Mouse (Mus musculus) retina, embryonic 14.5 days (tissue): ENCODE data around the gene Acot6.
A peak's percentile ranks its signal among the peaks of the same experiment; 100 is the strongest.
"Not testable (repeated sequence)": the region's sequence is repeated elsewhere in the genome, so short reads cannot be mapped to it uniquely, and the experiment has no call there.

ENCODE experiments used
- DNase-seq: peaks from one replicate; pipeline ENCODE4 v3.0.0-alpha.2; 2015; ENCODE audit warnings: low spot score

The Acot6 gene

DNA sequence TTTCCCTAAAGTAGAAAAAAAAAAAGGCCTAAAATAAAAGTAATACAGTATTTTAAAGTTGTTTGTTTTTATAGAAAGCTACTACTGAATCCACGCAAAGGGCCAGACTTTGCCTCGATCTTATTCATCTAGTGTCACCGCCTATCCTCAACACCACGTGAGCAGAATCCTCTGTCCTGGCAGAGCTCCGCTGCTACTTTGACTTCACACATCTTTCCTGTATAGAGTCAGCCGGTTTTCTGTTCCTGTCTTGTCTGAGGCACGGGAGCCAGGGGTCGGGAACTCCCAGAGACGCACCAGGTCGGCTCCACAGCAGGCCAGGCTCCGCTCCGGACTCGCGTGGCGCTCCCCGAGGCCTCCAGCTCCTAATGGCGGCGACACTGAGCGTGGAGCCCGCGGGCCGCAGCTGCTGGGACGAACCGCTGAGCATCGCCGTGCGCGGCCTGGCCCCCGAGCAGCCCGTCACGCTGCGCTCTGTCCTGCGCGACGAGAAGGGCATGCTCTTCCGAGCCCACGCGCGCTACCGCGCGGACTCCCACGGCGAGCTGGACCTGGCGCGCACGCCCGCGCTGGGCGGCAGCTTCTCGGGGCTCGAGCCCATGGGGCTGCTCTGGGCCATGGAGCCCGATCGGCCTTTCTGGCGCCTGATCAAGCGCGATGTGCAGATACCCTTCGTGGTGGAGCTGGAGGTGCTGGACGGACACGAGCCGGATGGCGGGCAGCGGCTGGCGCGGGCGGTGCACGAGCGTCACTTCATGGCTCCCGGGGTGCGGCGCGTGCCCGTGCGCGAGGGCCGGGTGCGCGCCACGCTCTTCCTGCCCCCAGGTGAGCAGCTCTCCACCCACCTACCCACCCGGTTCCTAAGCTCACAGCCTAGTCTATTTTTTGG is at the start of gene Acot6:
Gene Acot6, plus strand, starts transcription at position 51 of the 889 bp plus-strand sequence.
- DNase-seq = peak; percentile 62

- not testable (repeated sequence) for DNase-seq
Observed at GRCm38 (mm10) chr12:84050744-84051143, 49.7 kb upstream of the Acot6 start.

DNA sequence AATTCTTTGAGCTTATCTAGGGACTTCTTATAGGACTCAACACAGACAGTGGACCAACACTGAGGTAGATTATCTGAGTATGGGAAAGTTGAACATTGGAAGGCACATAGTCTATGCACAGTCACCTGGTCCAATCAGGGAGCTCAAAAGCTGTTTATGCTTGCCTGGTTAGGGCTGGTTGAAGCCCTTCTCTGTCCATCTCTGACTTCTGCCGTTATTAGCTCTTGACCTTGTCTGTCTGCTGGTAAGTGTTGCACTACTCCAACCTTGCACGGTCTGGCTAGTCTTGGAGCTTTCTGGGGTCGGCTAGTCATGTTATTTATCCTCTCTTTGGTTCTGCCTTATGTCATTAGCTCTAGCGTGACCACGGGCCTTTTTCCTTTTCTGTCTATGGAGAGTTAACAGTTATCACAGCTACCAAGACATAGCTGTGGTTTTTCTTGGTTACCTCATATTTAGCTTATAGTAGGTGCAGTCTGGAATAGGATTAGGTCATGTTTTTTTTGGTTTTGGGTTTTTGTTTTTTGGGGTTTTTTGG is 48.4 kb upstream of the Acot6 start, which contains the start of gene Acot3:
Gene Acot3, plus strand, starts transcription at position 208 of the 538 bp plus-strand sequence.
- DNase-seq = no peak

DNA sequence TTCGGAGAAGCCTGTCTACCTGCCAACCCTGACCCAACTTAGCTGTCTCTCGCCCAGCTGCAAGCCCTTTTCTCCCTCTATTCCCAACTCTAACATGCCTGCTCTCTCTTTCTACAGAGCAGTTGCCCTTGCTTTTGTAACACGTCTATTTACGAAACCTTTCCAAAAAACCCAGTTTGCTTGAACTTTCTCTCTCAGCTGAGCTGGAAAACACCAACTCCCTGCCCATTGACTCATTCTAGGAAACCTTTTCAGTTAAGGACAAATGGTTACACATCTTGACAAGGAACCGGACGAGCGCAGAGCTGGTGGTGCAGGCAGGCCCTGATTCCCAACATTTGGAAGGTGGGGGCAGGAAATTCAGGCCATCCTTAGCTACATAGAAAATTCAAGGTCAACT is 47.8 kb upstream of the Acot6 start:
- DNase-seq = no peak

DNA sequence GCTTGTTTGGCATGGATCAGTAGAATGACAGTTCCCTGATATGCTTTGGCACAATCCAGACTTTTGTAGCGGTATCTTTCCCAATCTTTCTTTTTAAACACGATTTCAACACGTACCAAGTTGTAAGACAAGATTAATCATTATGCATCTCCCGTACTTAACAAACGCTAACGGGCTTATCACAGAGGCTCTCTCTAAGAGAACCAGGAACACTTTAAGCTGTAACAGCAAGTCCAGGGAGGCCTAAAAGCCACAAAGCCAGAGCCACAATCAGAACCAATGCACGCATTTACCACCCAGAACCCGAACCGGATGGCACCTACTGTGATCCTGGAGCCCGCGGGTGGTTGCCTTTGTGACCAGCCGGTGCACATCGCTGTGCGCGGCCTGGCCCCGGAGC is 47.3 kb upstream of the Acot6 start:
- DNase-seq = no peak

GRCm38 (mm10) chr12:84053679-84054391 is 46.6 kb upstream of the Acot6 start:
- peak; percentile 24 for DNase-seq

DNA sequence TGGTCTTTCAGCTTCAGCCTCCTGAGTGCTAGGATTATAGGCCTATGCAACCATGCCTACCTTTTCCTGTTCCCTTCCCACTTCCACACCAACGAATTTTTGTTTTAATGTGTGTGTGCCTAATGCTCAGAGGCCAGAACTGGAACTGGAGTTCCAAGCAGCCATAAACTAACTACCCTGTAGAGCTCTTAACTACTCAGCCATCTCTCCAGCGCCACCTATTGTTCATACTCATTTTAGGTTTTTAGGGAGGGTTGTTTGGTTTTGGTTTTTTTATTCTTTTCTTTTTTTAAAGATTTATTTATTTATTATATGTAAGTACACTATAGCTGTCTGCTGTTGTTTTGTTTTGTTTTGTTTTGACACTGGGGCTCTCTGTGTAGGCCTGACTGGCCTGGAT is 39.5 kb upstream of the Acot6 start:
- DNase-seq = peak; percentile 31

DNA sequence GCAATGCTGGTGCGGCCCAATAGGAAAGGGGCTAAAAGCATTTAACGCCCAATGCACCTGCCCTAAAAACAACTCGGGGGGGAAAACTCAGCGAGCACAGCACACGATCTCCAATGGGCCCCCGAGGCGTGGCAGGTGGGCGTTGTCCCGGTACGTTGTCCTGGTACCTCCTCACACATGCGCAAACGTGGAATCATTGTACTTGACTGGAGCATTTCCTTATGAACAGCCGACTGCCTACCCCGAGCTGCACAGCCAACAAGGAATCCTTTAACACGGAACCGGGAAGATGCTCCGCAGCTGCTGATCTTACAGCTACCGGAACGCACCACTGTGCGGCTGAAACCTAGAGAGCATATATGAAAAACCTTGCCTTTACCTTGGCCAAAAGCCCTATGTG is 38.1 kb upstream of the Acot6 start:
- no peak for DNase-seq

- DNase-seq = no peak
Observed at GRCm38 (mm10) chr12:84063228-84063627, 37.2 kb upstream of the Acot6 start.

DNA sequence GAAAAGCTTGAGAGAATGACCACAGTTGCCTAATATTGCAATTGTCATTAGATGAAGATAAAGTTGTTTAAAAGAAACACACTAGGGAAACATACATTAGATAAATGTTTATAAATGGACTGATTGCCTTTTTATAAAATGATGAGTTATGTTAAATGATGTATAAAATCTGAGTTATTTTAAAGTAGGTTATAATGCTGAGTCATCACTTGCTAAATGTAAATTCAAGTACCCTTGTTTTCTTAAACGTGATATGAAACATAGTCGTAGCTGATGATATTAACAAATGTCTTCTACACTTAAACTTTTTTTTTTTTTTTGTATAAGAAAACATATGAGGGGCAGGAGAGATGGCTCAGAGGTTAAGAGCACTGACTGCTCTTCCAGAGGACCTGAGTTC is 36.6 kb upstream of the Acot6 start:
- DNase-seq = no peak

DNA sequence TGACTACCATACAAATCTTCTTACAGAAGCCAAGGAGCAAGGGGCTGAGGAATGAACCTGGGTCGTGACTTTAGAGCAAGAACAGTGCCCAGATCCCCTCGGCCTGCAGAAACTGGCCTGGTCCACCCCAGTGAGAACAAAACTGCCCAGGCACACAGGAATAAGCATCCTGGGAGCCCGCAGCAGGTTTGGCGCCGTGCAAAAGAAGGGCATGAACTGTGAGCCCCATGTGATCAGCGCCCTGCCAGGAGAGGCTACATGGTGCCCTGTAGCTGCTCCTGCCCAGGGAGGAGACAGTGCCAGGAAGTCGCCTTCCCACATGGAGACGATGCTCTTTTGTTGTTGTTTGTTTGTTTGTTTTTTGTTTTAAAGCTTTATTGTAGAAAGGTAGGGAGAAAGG is 35.8 kb upstream of the Acot6 start:
- no peak for DNase-seq

- DNase-seq = no peak
Observed at GRCm38 (mm10) chr12:84067752-84068151, 32.7 kb upstream of the Acot6 start.

DNA sequence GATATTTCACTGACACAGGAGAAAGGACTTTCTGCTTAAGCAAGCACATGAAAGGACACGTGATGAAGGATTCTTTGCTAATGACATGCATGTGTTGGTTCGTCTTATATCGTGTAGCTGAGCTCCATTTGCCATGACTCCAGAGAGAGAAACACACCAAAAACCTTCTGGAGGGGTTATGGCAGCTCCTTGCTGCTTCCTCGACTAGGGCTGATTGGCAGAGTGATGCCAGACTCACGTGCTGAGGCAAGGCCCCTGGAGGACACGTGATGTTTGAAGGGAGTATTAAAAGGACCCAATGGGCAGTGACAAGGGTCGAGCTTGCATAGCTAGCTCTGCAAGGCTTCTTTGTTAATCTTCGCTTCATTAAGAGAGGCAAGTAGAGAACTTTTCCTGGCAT is 32.2 kb upstream of the Acot6 start:
- DNase-seq = peak; percentile 11

GRCm38 (mm10) chr12:84068986-84069385 is 31.5 kb upstream of the Acot6 start, which contains the start of gene Acot5:
Gene Acot5 (plus strand): TSS chr12:84069325.
- DNase-seq = no peak

GRCm38 (mm10) chr12:84069582-84069981 is 30.9 kb upstream of the Acot6 start:
- DNase-seq = not testable (repeated sequence)

DNA sequence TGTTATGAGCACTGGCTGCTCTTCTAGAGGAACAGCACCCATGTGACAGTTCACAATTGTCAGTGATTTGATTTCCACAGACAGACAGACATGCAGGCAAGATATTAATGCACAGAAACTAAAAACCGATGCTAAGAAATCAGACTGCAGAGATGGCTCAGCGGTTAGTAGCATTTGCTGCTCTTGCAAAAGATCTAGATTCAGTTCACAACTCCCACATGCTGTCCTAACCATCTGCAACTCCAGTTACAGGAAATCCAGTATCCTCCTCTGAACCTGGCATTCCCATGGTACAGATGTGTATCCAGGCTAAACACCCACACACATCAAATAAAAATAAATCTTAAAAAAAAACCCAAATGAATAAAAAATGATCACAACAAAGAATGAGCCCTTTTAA is 28.8 kb upstream of the Acot6 start:
- no peak for DNase-seq

- DNase-seq = no peak
Observed at GRCm38 (mm10) chr12:84077371-84077990, 23.0 kb upstream of the Acot6 start.

- DNase-seq = no peak
Observed at GRCm38 (mm10) chr12:84083842-84084241, 16.6 kb upstream of the Acot6 start.

DNA sequence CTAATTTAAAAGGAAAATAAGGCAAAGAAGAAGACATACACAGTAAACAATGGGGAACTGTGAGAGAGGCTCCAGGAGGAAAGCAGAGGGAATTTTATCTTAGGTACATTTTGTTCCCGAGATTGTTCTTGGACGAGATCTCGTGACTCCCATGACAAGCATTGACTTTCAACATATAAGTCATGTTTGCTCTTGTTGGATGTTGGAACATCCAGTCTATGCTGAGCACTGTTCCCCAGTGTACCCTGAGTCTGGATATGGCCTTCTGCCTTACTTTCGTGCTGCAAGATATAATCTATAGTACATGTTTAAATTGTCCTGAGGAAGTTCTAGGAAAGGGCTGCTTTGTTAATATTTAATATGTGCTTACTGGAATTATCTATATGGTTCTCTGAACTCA is 15.9 kb upstream of the Acot6 start:
- no peak for DNase-seq

- DNase-seq = not testable (repeated sequence)
Observed at GRCm38 (mm10) chr12:84094666-84095065, 5.8 kb upstream of the Acot6 start.

DNA sequence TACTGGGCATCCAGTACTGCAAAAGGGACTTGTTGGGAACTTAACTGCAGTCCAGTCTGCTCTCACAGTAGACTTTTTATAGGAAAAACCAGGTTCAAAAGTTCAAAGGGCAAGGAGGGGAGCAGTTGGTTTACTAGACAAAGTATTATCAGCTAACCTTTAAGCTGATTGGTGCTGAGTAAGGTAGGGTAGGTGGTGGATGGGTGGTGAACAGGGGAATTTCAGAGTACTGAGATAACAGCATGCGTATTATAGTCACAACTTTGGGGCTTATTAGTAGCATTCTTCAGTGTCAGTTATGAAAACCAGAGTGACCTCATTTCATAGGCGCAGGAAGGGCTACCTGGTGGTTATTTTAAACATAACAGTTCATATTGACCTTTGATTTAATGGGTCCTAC is 849 bp upstream of the Acot6 start:
- DNase-seq = no peak

- DNase-seq = no peak
Observed at GRCm38 (mm10) chr12:84100071-84100470, 383 bp upstream of the Acot6 start.
